Mouse (Mus musculus) c-Kit-positive CD71-negative TER-119-negative erythroid progenitor cells, embryonic 14.5 days (primary cell): Measurements from ENCODE around the gene Slc12a8.

ENCODE experiments used
- DNase-seq: peaks from one replicate; pipeline ENCODE4 v3.0.0-alpha.2; 2013; ENCODE audit warnings: low read depth

Slc12a8 gene

GRCm38 (mm10) chr16:33675151-33675847, 158.2 kb downstream of the Slc12a8 start:
- no peak for DNase-seq

GRCm38 (mm10) chr16:33675848-33676184, 158.7 kb downstream of the Slc12a8 start:
- no peak for DNase-seq

DNA sequence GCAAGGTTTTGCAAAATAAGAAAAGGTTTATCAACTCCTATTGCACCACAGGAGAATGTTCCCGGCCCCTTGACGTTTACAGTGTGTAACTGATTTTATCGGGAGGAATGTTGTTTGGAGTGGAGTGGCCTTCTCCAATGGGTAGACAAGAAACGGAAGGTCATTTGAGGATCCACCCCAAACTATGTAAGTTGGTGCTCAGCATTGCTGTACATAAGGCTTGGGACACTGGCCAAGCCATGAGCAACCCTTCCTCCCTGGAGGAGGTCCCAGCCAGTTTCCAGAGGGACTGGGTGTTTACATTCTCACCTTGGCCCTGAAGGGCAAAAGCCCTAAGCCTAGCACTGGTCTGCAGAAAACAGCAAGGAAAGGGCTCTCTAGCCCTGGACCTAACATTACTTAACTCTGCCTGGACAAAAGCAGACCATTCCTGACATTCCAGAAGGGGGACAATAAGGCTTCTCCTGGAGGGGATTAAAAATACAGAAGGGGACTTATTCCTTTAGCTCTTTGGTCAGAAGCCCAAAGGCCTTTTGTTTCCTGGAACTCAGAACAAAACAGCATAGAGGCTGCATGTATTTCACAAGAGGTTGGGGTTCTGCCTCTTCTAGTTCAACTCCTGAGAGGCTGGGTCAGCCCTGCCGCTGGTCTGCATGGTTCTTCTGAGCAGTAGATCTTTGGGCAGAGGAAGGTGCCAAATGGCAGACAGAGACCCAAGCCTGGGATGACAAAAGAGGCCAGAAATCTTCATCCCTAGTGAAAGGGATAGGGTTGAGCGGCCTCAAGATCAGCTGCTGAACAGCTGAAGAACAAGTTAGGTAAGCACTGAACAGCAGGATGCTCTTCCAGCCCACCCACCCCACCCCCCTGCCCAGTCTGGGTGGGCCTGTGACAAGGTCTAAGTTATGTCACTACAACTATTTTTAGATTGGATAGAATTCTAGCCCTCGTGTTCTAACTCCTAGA, 159.5 kb downstream of the Slc12a8 start:
- DNase-seq: no peak

GRCm38 (mm10) chr16:33677313-33677690, 160.2 kb downstream of the Slc12a8 start:
- no peak for DNase-seq

DNA sequence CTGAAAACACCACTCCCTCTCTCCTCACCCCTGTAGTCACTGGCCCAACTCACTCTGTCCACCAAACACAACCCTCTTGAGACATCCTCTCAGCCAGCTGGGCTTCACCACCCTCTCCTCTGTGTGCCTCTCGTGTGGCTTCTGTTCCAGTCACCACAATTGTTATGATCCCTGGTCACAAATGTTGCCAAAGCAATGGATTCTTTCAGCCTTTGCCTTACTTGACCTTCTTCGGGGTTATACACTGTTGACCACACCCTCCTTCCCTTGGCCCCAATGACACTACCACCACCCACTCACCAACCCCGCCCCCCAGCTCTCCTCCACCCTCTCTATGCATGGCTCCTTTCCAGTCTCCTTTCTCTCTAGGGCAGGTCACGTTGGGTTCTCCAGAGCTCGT, 160.8 kb downstream of the Slc12a8 start:
- no peak for DNase-seq

DNA sequence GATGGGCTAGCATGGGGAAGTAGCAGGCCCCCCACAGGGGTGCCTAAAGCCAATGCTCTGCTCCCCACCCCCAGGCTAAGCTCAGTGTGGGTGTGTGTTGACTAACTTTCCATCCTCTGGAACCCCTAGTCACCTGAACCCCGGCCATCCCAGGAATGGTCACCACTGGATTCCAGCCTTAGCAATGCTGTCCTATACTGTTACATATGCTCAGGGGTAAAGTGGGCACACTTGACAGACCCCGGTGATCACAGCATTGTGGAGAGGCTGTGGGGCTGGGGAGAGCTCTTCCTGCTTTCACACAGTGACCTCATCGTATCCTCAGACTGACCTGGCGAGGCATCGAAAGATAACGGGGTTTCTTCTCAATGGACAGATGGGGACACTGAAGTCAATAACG, 163.1 kb downstream of the Slc12a8 start:
- no peak for DNase-seq

DNA sequence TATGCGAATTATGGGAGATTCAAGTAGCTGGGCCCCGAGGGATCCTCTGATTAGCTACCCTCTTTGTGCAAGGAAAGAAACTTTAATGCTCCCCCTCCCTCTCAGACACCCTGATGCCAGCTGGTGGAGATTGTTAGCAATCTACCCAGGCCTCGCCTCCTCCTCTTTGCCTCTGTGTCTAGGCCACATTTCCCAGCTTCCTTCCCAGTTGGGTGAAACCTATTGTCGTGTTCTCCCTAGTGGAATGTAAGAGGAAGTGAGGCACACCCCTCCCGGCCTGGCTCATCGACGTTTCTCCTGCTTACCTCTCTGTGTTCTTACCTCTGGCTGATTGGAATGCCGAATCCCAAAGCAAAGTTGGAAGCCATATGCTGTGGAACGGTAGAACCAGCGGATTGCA, 163.7 kb downstream of the Slc12a8 start:
- DNase-seq: no peak

DNA sequence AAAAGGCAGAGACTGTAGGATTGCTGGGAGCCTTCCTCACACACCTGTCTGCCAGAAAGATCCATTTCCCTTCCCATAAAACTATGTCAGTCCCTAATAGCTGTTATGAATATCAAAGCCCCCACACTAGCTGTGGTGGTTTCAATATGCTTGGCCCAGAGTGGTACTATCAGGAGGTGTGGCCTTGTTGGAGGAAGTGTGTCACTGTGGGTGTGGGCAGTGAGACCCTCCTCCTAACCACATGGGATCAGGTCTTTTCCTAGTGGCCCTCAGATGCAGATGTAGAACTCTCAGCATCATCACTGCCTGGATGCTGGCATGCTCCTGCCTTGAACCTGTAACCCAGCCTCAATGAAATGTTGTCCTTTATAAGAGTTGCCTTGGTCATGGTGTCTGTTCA, 164.5 kb downstream of the Slc12a8 start:
- DNase-seq: no peak

GRCm38 (mm10) chr16:33682651-33683050, 165.5 kb downstream of the Slc12a8 start:
- no peak for DNase-seq

DNA sequence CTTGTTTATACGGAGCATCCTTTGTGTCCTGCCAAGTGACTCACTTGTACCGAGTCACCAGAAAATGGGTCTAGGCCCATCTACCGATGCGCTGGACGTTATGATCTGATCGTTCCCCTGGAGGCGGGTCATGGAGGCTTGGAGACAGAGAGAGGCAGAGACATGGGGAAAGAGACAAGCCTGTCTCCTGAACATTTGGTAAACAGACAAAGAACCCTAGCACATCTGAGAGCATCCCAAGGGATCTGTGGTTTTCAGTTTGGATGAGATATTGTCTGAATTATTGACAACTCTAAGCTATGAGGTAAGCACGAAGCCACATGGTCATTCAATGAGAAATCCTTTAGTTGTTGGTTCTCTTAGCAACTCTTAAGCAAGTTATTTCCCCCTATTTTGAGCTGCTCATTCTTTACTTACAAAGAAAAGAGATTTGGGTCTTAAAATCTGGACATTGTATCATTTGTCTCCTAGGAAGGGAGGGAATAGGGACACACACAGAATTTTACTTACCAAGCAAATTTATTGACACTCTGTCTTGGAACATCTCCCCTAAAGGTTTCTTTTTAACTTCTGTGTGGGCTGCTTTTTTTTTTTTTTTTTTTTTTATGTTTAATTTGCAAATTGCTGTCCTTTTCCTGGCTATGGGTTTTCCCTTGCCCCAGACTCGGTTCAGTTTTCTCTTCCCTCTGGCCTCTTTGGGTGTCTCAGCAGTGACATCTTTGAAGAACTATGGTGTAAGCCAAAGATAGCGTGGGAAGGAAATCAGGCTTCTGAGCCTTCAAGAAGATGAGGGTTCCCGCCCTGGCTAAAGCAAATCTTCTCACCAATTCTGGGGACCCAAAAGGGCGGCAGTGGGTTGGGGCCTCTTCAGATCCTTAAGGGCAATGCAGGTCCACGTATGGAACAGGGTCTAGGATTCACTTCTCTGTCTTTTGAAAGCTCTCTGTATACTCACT, 166.4 kb downstream of the Slc12a8 start:
- DNase-seq: no peak

DNA sequence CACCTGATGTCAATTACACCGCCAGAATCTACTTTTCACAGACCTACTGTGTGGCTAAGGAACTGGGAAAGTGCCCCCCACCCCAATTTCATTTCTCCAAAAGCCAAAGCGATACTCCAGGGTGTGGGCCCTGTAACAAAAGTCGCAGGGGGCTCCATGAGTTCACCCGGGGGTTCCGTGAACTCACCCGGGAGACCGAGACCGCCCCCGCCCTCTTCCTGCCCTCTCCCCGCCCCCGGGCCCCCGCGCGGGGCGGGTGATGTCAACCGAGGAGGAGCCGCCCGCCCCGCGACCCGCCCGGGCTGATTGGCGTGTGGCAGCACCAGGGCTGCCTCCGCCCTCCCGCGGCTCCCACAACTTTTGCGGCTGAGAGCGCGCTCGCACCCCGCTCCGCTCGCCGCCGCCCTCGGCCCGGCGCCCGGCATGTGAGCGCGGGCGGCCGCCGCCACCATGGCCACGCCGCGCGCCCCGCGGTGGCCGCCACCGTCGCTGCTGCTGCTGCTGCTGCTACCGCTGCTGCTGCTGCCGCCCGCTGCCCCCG, 167.1 kb downstream of the Slc12a8 start, which contains the start of gene Heg1:
Heg1 (plus strand) TSS at position 209 of the 541 bp plus-strand sequence.
- DNase-seq: peak; percentile 72

DNA sequence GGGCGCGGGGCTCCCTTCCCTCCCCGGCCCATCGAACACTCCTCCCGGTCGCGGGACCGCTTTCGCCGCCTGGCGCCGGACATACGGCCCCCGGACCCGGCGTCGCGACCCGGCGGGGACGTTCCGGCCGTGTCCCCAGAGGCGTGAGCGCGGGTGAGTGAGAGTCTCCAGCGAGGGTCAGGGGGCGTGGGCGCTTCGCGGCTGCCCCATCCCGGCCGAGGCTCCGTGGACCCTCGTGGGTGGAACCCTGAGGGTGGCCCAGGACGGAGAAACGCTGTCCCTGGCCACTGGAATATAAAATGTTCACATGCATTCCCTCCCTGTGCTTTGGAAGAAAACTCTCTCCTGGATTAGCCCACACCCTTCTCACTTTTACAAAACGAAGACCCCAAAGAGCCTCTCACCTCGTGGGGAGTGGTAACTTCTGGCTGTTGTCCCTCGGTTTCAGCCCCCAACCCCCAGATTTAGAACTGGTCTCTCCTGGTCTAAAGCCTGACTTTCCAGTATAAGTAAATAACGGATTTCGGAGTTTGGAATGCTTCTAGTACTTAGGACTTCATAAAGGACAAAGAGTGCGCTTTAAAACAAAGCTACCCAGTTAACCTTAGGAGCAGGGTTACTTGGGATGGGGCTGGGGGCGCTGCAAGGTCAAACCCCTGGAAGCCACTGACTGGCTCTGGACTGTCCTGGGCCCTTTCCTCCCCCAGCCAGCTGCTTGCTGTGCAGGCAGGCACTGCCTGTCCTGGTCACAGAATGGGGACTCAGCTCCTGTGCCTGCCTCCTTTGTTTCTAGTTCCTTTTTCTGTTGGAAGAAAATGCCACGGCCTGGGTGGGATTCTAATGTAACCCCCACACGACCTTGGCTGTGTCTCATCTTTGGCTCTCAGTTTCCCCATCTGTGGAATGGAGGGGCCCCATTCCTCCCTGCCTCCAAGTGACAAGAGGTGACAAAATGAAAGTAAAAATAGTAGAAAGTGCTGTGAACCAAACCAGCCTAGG, 167.9 kb downstream of the Slc12a8 start:
- no peak for DNase-seq

DNA sequence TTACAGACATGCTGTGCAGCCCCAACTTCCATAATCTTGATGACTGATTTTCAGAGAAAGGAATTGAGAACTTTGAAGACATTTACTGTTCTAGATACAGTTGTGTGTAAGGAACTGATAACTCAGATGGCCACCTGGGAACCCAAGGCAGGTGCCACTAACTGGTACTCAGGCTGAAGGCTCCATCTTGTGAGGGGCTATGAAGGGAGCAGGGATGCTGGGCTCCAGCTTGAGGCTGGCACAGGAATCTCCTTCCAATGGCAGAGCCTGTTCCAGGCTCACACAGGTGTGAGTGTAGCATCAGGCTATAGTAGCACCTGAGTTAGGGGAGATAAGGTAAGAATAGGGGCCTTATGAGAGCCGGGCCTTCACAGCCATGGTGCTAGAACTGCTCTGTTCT, 168.9 kb downstream of the Slc12a8 start:
- no peak for DNase-seq

DNA sequence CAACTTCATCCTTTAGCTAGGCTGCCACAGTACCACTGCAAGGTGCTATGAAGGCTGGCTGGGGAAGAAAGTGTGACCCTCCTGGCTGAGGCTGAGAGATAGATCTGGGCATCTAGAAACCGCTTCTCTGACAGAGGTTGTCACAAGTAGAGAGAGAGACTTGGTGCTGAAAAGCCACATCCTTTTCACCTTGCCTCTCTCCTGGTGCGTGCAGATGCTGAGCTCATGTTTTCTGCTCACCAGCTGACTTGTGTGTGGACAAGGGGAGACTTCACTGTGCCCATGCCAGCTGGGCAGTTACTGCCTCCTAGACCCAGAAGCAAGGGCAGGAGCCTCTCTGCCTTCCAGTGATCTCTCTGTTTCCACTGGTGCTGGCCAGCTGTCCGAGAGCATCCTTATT, 170.6 kb downstream of the Slc12a8 start:
- no peak for DNase-seq

DNA sequence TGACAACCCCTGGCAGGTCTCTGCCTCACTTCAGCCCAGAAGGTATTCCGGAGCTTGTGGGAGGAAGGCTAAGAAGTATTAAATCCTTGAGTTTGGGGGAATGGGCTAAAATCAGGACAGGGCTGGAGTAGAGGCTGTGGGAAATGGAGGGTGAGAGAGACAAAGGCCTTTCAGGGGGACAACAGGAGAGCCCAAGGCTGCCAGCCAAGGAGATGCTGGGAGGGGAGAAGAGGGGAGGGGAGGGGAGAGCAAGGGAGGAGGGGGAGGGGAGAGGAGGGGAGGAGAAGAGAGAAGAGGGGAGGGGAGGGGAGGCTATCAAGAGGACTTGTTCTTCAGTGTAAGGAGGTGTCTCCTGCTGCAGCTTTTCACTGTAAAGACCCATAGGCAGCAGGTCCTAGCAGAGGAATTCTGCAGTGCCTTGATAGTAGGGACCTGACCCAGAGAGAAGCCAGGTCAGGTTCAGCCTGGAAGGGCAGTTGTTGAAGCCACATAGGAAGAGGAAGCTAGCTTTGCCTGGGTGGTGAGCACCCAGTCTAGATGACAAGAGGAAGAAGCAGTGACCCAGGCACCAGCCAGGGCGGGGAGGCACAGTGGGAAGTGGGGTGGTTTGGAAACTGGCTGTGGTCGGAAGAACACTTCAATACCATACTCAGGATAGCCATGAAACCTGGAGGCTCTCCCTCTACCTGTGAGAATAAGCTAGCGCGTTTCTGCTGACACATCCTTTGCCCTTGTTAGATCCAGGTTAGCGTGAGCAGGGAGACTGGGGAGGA, 174.0 kb downstream of the Slc12a8 start:
- peak; percentile 39 for DNase-seq

DNA sequence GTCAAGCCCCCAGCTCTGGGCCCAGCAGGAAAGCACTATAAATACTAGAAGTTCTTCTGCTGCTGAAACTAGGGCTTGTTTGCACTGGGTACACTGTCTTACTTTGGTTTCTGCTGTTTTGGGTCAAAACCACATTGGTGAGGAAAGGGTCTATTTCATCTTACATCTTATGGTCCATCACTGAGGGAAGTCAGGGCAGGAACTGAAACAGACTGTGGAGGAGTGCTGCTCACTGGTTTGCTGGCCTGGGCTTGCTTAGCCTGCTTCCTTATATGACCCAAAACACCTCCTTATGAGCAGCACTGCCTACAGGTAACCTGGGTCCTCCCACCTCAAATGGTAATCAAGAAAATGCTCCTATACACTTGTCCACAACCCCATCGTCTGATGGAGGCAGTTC, 176.4 kb downstream of the Slc12a8 start:
- no peak for DNase-seq

DNA sequence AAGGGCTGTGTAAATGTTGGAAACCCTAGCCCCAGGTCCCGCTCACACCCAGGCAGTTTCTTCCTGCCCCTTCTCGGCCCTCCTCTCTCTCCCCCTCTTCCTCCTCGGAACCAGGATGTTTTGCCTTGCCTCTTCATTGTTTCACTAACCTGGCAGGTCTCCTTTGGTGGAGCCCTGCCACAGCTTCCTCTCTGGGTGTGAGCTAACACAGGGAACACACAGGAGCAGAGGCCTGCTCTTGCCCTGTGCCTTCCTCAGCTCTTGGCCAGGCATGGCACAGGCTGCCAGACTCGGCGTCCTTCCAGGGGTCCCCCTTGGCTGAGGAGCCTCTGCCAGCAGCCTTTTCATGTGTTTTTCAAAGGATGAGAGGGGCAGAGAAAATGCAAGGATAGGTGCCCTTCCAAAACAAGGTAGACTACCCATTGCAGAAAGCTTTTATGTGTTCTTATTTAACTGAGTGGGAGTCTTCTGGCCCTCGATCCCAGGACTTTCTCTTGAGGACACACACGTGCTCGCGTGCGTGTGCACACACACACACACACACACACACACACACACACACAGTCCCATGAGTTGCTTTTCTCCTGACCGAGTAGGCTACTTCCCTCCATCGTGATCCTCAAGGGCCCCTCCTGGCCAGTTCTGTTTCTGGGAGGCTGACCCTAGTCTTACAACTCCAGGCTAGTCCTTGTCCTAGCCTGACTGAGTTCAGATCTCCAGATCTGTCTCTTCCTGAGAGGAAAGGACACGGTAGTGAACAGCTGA, 179.9 kb downstream of the Slc12a8 start:
- no peak for DNase-seq

DNA sequence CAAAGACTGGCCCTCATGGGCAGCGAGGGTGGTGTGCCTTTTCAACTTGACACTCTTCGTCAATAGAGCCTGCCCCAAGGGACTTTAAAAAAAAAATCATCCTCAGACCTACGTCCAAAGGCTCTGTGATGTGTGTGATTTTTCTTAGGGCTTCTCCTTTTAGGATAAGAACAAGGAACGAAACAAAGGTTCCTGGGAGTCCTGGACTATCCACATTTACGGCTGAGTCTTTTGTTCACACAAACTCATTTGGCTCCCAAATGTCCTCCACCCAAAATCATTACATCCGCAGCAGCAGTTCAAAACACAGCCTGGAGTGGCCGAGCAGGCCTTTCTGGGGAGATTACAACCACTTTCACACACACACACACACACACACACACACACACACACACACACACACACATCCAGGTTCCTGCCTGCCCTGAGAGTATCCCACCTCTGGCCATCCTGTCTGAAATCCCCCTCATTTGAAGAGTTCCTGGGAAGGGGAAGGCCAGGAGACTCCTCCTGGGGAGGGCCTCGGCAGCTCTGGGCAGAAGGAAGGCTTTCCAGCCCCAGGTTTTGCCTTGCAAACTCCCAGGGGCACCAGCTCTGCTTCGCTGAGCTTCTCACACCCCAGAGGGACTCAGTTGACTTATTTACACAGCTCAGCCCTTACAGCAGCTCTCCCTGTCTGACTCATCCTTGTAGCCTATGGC, 180.6 kb downstream of the Slc12a8 start:
- no peak for DNase-seq
